Mouse (Mus musculus): ENCODE measurements around the gene Sh3tc1. TPM values are rescaled to one million over a fixed set of nuclear protein-coding genes. Genes with fewer than 3 reads are reported as not detected.
A peak's percentile ranks its signal among the peaks of the same experiment; 100 is the strongest.

Sh3tc1 gene
- polyA plus RNA-seq, 1 experiment: 1.4 TPM

DNA sequence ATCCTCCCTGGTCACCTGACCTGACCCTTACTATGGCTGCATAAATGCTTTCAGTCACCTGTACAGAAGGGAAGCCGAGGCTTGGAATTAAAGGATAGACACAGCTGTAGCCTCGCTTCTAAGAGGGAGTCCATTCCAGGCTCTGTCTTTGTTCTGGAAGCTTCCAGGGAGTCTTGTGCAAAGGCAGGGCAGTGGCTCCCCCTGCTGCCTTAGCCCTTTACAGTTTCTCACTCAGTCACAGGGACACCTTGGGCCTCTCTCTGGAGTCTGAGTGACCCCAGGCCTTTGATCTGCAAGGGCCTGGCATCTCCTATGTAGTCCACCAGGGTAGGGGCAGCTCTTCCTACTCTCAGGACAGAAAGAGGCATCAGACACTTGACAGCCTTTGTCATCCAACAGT, 58.8 kb downstream of the Sh3tc1 start:
- TF ChIP-seq CTCF (IDR thresholded peaks at IDR 0.05; ENCODE audit: extremely low read depth, insufficient read depth, low read length) (peak; percentile 66), POLR2A (IDR thresholded peaks at IDR 0.05; ENCODE audit: extremely low read depth, insufficient read depth, low read length) (no peak)
- no peak overlapping the region for H3K4me3 ChIP-seq (ENCODE audit: insufficient read depth, low read length)
- H3K4me1 ChIP-seq (ENCODE audit: control insufficient read depth, insufficient read depth, low read length): no peaks in the 10 kb centered on the region
- no peak overlapping the region for H3K27ac ChIP-seq (ENCODE audit: insufficient read depth, low read length)

- Histone ChIP-seq H3K4me3 (ENCODE audit: insufficient read depth, low read length) (no peak within 1 kb of the TSS), H3K27ac (ENCODE audit: insufficient read depth, low read length) (no peak within 1 kb of the TSS), H3K4me1 (ENCODE audit: control insufficient read depth, insufficient read depth, low read length) (no peaks in the 10 kb centered on the region)
- TF ChIP-seq CTCF (IDR thresholded peaks at IDR 0.05; ENCODE audit: extremely low read depth, insufficient read depth, low read length) (no peak), POLR2A (IDR thresholded peaks at IDR 0.05; ENCODE audit: extremely low read depth, insufficient read depth, low read length) (no peak)
These were observed 60.3 kb downstream of the Sh3tc1 start, which contains the start of gene Htra3 for GRCm38 (mm10) chr5:35679256-35680155. TSS of gene Htra3 (minus strand) at chr5:35679782.

DNA sequence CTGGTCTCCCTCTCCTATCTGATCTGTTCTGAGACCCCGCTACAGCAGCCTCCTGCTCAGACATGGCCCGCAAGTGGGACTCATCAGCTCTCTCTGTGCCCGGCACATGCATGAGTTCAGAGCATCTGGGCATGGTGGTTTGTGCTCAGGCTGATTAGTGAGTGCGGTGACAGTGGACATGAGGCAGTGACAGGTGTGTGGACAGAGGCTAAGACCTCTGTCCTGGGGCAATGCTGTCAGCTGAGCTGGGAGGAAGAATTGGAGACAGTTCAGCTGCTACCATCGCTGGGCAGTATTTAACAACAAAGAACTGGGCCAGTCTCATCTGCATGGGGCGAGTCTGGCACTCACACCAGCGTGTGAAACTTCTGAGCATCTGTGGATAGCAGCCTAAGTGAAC, 62.8 kb downstream of the Sh3tc1 start:
- Histone ChIP-seq H3K27ac (ENCODE audit: insufficient read depth, low read length) (no peak overlapping the region), H3K4me1 (ENCODE audit: control insufficient read depth, insufficient read depth, low read length) (peaks cover 5% of the 10 kb centered on the region), H3K4me3 (ENCODE audit: insufficient read depth, low read length) (no peak overlapping the region)
- TF ChIP-seq CTCF (IDR thresholded peaks at IDR 0.05; ENCODE audit: extremely low read depth, insufficient read depth, low read length): no peak

GRCm38 (mm10) chr5:35674081-35674555, 65.7 kb downstream of the Sh3tc1 start:
- TF ChIP-seq POLR2A (IDR thresholded peaks at IDR 0.05; ENCODE audit: extremely low read depth, insufficient read depth, low read length) (no peak), CTCF (IDR thresholded peaks at IDR 0.05; ENCODE audit: extremely low read depth, insufficient read depth, low read length) (no peak)
- Histone ChIP-seq H3K27ac (ENCODE audit: insufficient read depth, low read length) (no peak overlapping the region), H3K4me3 (ENCODE audit: insufficient read depth, low read length) (no peak overlapping the region), H3K4me1 (ENCODE audit: control insufficient read depth, insufficient read depth, low read length) (peaks cover 7% of the 10 kb centered on the region)

GRCm38 (mm10) chr5:35673086-35673485, 66.7 kb downstream of the Sh3tc1 start:
- TF ChIP-seq POLR2A (IDR thresholded peaks at IDR 0.05; ENCODE audit: extremely low read depth, insufficient read depth, low read length) (no peak), CTCF (IDR thresholded peaks at IDR 0.05; ENCODE audit: extremely low read depth, insufficient read depth, low read length) (no peak)
- H3K4me3 ChIP-seq (ENCODE audit: insufficient read depth, low read length): no peak overlapping the region
- peak overlapping the region; percentile 19; the same call in 1 of the 2 replicates for H3K27ac ChIP-seq (ENCODE audit: insufficient read depth, low read length)
- peaks cover 7% of the 10 kb centered on the region for H3K4me1 ChIP-seq (ENCODE audit: control insufficient read depth, insufficient read depth, low read length)

DNA sequence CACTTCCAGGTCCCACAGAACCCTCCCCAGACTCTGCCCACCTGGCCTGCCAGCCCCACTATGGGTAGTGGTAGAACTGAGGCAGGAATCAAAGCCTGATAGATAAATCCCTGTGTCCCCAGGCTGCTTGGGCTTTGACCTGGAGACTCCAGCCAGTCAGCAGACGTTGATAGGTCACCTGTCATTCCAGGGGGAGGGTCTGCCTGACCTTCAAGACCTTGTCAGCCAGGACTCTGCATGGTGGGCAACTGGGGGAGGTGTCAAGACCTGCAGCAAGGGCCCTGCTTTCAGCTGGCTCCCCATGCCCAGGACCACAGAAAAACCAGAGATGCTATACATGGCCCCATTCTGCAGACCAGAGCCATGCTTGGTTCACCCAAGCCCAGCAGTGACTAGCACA, 67.2 kb downstream of the Sh3tc1 start:
- TF ChIP-seq CTCF (IDR thresholded peaks at IDR 0.05; ENCODE audit: extremely low read depth, insufficient read depth, low read length) (no peak), POLR2A (IDR thresholded peaks at IDR 0.05; ENCODE audit: extremely low read depth, insufficient read depth, low read length) (no peak)
- H3K4me1 ChIP-seq (ENCODE audit: control insufficient read depth, insufficient read depth, low read length): peaks cover 7% of the 10 kb centered on the region
- peak overlapping the region; percentile 19; the same call in 1 of the 2 replicates for H3K27ac ChIP-seq (ENCODE audit: insufficient read depth, low read length)
- no peak overlapping the region for H3K4me3 ChIP-seq (ENCODE audit: insufficient read depth, low read length)

GRCm38 (mm10) chr5:35671474-35671891, 68.3 kb downstream of the Sh3tc1 start:
- Histone ChIP-seq H3K4me3 (ENCODE audit: insufficient read depth, low read length) (no peak overlapping the region), H3K4me1 (ENCODE audit: control insufficient read depth, insufficient read depth, low read length) (peaks cover 7% of the 10 kb centered on the region), H3K27ac (ENCODE audit: insufficient read depth, low read length) (peak overlapping the region; percentile 66)
- TF ChIP-seq POLR2A (IDR thresholded peaks at IDR 0.05; ENCODE audit: extremely low read depth, insufficient read depth, low read length) (0 out of 2 replicates have a peak, but pooled peaks have one; percentile 29), CTCF (IDR thresholded peaks at IDR 0.05; ENCODE audit: extremely low read depth, insufficient read depth, low read length) (no peak)

- Histone ChIP-seq H3K4me1 (ENCODE audit: control insufficient read depth, insufficient read depth, low read length) (peaks cover 7% of the 10 kb centered on the region), H3K27ac (ENCODE audit: insufficient read depth, low read length) (no peak overlapping the region), H3K4me3 (ENCODE audit: insufficient read depth, low read length) (no peak overlapping the region)
- no peak for TF ChIP-seq POLR2A (IDR thresholded peaks at IDR 0.05; ENCODE audit: extremely low read depth, insufficient read depth, low read length)
- no peak for TF ChIP-seq CTCF (IDR thresholded peaks at IDR 0.05; ENCODE audit: extremely low read depth, insufficient read depth, low read length)
These were observed 69.4 kb downstream of the Sh3tc1 start for GRCm38 (mm10) chr5:35670412-35670801.

- TF ChIP-seq POLR2A (IDR thresholded peaks at IDR 0.05; ENCODE audit: extremely low read depth, insufficient read depth, low read length): no peak
- no peak for TF ChIP-seq CTCF (IDR thresholded peaks at IDR 0.05; ENCODE audit: extremely low read depth, insufficient read depth, low read length)
- Histone ChIP-seq H3K27ac (ENCODE audit: insufficient read depth, low read length) (no peak overlapping the region), H3K4me3 (ENCODE audit: insufficient read depth, low read length) (no peak overlapping the region), H3K4me1 (ENCODE audit: control insufficient read depth, insufficient read depth, low read length) (peaks cover 7% of the 10 kb centered on the region)
These were observed 69.9 kb downstream of the Sh3tc1 start for GRCm38 (mm10) chr5:35669747-35670411.
